Mouse (Mus musculus): ENCODE measurements at regions not wholly inside any gene's neighbourhood (a gene's known extent, or its start where the extent isn't known, plus 50 kb on each side); places are given as distances from the start of the nearest gene placed in this dataset.

- TF ChIP-seq CTCF (IDR thresholded peaks at IDR 0.05; ENCODE audit: borderline replicate concordance, insufficient read depth, low read depth, low read length): no peak
- no peak for TF ChIP-seq POLR2A (IDR thresholded peaks at IDR 0.05; ENCODE audit: borderline replicate concordance, insufficient read depth, low read length)
Observed at GRCm38 (mm10) chr11:65334286-65334685, 64.5 kb upstream of the Myocd start.
